Mouse (Mus musculus) ES-Bruce4 (cell line): Measurements from ENCODE around the gene Psmb5. TPM values are rescaled to one million over a fixed set of nuclear protein-coding genes. Genes with fewer than 3 reads are reported as not detected.

Experiments used
- H3K27ac ChIP-seq: 2 replicates; pipeline ENCODE4 v1.5.1; 2012; ENCODE audit warnings: low read length, inconsistent platforms; ENCODE audit not compliant: insufficient read depth
- H3K27me3 ChIP-seq: 2 replicates; pipeline ENCODE4 v1.6.1; 2012; ENCODE audit warnings: mild to moderate bottlenecking, low read length, inconsistent platforms; ENCODE audit not compliant: control insufficient read depth, poor library complexity, insufficient read depth, severe bottlenecking
- H3K36me3 ChIP-seq: 2 replicates; pipeline ENCODE4 v1.6.1; 2012; ENCODE audit warnings: inconsistent platforms, mild to moderate bottlenecking, low read length, moderate library complexity; ENCODE audit not compliant: control insufficient read depth, poor library complexity, insufficient read depth, severe bottlenecking
- H3K4me1 ChIP-seq: one replicate; pipeline ENCODE4 v1.8.1; 2011; ENCODE audit warnings: low read length; ENCODE audit not compliant: control insufficient read depth, insufficient read depth
- H3K4me3 ChIP-seq: 2 replicates; pipeline ENCODE4 v1.5.1; 2011; ENCODE audit warnings: low read depth, mild to moderate bottlenecking, low read length
- H3K9ac ChIP-seq: 2 replicates; pipeline ENCODE4 v1.6.1; 2012; ENCODE audit warnings: low read depth, mild to moderate bottlenecking, inconsistent platforms; ENCODE audit not compliant: poor library complexity, severe bottlenecking
- H3K9me3 ChIP-seq: replicated peaks from 2 replicates; pipeline ENCODE4 v1.6.1; 2012; ENCODE audit warnings: mild to moderate bottlenecking, low read length, inconsistent platforms; ENCODE audit not compliant: control insufficient read depth, poor library complexity, insufficient read depth, severe bottlenecking
- CTCF ChIP-seq: IDR thresholded peaks from one replicate; pipeline ENCODE4 v1.8.1; 2011; ENCODE audit warnings: low read depth, low read length
- EP300 ChIP-seq: IDR thresholded peaks from 2 replicates; pipeline ENCODE4 v1.6.1; 2011; ENCODE audit warnings: low read depth, low read length; ENCODE audit not compliant: insufficient read depth
- POLR2A ChIP-seq: IDR thresholded peaks from one replicate; pipeline ENCODE4 v1.8.1; 2011; ENCODE audit warnings: low read length; ENCODE audit not compliant: insufficient read depth
- polyA plus RNA-seq: library from polyadenylated mRNA; stranded (reverse); fragments of >200 nt; gene quantifications from 2 replicates; pipeline ENCODE4 v1.2.4, GENCODE M21; 2011; ENCODE audit warnings: low read depth; ENCODE audit not compliant: missing spikeins, insufficient read depth, insufficient read length

Psmb5 gene
- polyA plus RNA-seq, 1 experiment = 206 TPM

GRCm38 (mm10) chr14:54650621-54651454 is 33.0 kb upstream of the Psmb5 start:
- H3K27ac ChIP-seq = peak overlapping the region; percentile 50; the same call in 1 of the 2 replicates
- peak; percentile 79 for TF ChIP-seq CTCF
- TF ChIP-seq POLR2A = no peak
- TF ChIP-seq EP300 = no peak
- peaks cover 55% of the 10 kb centered on the region for H3K36me3 ChIP-seq
- no peak overlapping the region for H3K9ac ChIP-seq
- no peaks in the 10 kb centered on the region for H3K9me3 ChIP-seq
- H3K4me1 ChIP-seq = peaks cover 3% of the 10 kb centered on the region
- no peak overlapping the region for H3K4me3 ChIP-seq
- no peaks in the 10 kb centered on the region for H3K27me3 ChIP-seq

DNA sequence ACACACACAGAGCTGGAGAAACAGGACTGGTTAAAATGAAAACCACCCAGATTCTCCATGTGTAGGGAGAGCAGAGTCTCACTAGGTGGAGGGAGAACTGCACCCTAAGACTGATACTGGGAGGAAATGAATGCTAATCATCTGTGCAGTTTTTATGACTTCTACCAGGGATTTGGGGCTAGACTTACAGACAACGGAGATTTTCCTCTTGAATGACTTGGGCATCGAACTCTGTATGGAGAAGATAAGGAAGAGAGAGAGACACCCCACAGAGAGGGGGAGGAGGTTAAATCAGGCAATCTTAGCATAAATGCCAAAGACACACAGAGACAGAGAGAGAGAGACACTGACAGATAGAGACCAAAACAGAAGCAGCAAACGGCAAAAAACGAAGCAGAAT is 30.1 kb upstream of the Psmb5 start:
- Histone ChIP-seq H3K27ac (no peak overlapping the region), H3K4me1 (no peaks in the 10 kb centered on the region), H3K9me3 (no peaks in the 10 kb centered on the region), H3K9ac (no peak overlapping the region), H3K4me3 (no peak overlapping the region), H3K27me3 (no peaks in the 10 kb centered on the region), H3K36me3 (peaks cover 74% of the 10 kb centered on the region)
- no peak for TF ChIP-seq CTCF
- TF ChIP-seq POLR2A = no peak
- no peak for TF ChIP-seq EP300

DNA sequence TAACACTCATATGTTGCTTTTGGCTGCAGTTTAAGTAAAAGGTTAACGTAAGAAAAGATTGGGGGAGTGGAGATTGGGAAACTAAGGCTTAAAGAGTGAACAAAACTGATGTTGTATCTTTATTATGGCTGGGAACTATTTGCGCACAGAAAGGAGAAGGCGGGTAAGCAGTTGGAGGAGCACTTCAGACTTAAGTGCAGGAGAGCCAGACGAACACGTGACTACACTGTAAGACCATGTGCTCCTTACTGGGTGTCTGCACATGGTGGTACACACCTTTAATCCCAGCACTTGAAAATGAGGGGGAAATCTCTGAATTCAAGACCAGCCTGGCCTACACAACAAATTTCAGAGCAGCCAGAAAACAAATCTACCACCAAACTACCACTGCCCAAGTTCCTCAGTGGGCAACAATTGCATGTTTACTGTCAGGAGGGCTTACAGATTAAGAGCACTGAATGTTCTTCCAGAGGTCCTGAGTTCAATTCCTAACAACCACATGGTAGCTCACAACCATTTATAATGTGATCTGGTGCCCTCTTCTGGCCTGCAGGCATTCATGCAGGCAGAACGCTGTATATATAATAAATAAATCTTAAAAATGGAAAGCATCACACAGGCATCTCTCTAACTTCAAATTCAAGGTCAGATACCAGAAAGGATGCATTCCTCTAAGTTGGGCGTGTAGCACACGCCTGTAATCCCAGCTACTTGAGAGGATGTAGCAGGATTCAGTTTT is 29.2 kb upstream of the Psmb5 start:
- Histone ChIP-seq H3K27me3 (no peaks in the 10 kb centered on the region), H3K27ac (no peak overlapping the region), H3K9ac (no peak overlapping the region), H3K4me1 (no peaks in the 10 kb centered on the region), H3K36me3 (peaks cover 74% of the 10 kb centered on the region), H3K4me3 (no peak overlapping the region), H3K9me3 (no peaks in the 10 kb centered on the region)
- TF ChIP-seq EP300 (no peak), CTCF (no peak), POLR2A (no peak)

GRCm38 (mm10) chr14:54646455-54646854 is 28.6 kb upstream of the Psmb5 start:
- no peak overlapping the region for H3K4me3 ChIP-seq
- no peak for TF ChIP-seq CTCF
- no peak for TF ChIP-seq POLR2A
- no peak for TF ChIP-seq EP300
- H3K27ac ChIP-seq = no peak overlapping the region
- no peaks in the 10 kb centered on the region for H3K9me3 ChIP-seq
- H3K27me3 ChIP-seq = no peaks in the 10 kb centered on the region
- H3K4me1 ChIP-seq = no peaks in the 10 kb centered on the region
- no peak overlapping the region for H3K9ac ChIP-seq
- H3K36me3 ChIP-seq = peaks cover 73% of the 10 kb centered on the region

- Histone ChIP-seq H3K4me3 (no peak overlapping the region), H3K27ac (no peak overlapping the region; the same call in 1 of the 2 replicates), H3K27me3 (no peaks in the 10 kb centered on the region), H3K9ac (no peak overlapping the region), H3K36me3 (peaks cover 56% of the 10 kb centered on the region), H3K4me1 (no peaks in the 10 kb centered on the region), H3K9me3 (no peaks in the 10 kb centered on the region)
- TF ChIP-seq EP300 (no peak), POLR2A (no peak), CTCF (no peak)
These were observed 26.5 kb upstream of the Psmb5 start for GRCm38 (mm10) chr14:54644294-54644693.

DNA sequence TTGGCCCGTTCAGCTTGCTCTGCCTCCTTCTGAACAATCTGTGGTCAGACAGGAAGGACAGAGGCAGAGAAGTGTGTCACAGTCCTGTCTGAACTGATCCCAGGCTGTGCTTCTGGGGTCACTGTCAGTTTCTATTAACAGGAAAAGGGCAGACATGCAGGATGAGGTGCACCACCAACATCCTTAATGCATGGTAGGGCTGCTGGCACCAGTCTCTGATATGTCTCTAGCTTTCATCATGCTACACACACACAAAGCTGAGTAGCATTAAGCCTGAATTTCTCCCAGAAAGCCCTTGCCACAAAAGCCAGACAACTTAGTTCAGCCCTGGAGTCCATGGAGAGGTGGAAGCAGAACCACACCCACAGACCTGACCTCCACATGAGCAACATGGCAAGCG is 25.2 kb upstream of the Psmb5 start:
- H3K9me3 ChIP-seq = no peaks in the 10 kb centered on the region
- no peak overlapping the region for H3K4me3 ChIP-seq
- no peak overlapping the region for H3K27ac ChIP-seq
- no peaks in the 10 kb centered on the region for H3K4me1 ChIP-seq
- TF ChIP-seq POLR2A (no peak), CTCF (no peak)
- H3K9ac ChIP-seq = no peak overlapping the region
- H3K36me3 ChIP-seq = peaks cover 46% of the 10 kb centered on the region
- H3K27me3 ChIP-seq = no peaks in the 10 kb centered on the region
